Mouse (Mus musculus) urinary bladder, postnatal 36 days (tissue): Measurements from ENCODE around the gene Zfp664.
A peak's percentile ranks its signal among the peaks of the same experiment; 100 is the strongest.

Source experiments
- DNase-seq, 2 experiments: peaks; one replicate each; pipeline ENCODE4 v3.0.0; 2022; ENCODE audit warnings: low spot score in 2 of 2, mixed read lengths in 1 of 2

Zfp664 gene

DNA sequence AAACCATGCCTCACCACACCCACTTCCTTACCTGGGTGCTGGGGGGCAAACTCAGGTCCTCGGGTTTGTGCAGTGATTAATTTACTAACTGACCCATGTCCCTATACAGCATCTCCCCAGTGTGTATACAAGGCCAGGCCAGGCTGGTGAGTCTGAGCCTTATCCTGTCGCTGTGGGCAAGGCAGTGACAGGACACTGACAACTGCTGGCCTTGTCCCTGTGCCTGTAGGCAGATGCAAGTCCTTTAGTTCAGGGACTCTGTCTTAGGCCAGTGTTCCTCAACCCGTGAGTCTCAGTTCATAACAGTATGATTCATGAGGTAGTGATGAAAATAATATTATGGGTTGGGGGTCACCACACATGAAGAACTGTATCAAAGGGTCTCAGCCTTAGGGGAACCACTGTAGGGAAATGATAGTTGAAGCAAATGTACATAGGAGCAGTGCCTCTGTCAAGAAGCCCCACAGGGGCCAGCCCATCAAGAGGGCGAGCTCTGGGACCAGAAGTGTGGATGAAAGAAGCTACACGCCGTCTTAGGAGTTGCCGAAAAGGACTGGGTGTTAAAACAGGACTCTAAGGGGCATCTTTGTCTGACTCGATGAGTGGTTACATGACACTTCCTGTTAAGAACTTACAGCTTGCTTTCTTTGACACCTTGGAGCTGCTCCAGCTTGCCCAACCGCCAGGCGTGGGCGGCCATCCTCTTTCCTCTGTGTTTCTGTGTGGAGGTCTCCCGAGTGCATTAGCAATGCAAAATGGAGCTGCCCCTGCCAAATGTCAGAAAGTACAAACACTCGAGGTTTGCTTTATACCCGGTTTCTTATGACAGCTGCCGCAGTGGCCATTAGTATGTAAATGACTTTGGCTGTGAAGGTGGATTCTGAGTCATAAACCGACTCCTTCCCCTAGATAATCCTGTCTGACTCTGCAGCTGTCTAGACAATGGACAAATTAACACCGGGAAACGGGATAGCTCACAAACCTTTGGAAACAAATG lies 60.2 kb downstream of the Zfp664 start:
- no peak for DNase-seq

DNA sequence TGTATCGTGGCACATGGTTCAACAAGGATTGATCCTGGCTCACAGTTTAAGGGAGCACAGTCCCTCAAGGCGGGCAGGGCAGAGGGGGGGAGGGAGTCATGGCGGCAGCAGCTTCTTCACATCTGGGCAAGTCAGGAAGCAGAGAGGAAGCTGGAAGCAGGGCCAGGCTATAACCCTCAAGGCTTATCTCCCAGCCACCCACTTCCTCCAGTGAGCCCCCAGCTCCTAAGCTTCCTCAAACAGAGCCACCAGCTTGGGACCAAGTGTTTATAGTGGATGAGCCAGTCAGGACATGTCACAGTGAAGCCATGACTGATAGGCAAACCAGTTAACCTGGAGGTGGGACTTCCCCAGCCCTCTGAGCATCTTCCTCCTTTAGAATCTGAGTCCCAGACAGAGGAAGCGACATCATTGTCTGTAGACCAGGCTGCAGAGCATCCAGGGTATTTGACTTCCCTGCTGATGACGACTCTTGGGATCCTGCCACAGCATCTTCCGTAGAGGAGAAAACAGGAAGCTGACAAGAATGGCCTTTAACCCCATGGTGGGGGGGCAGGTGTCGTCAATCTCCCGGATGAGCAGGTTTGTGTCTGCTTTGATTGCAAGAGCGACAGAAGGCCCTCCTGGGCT lies 67.0 kb downstream of the Zfp664 start:
- no peak for DNase-seq

DNA sequence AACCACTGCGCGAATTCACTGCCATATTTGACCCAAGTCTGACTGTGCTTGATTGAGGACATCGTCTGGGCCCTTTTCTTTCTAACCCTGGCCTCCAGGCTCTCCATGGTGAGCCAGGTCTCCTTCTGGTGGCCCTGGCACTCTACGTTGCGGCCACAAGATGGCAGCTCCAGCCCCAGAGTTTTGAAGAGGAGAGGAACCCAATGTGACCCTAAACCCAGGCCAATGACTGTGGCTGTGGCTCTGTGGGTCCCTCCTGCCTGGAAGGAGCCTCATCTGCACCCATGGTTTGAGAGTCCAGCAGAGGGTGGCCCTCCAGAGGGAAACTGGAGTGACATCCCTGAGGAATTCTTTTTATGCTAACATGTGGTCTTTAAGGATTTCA lies 67.6 kb downstream of the Zfp664 start:
- DNase-seq: peak; percentile 18

- no peak for DNase-seq
Measured at GRCm38 (mm10) chr5:124930603-124931002, 68.1 kb downstream of the Zfp664 start.

GRCm38 (mm10) chr5:124931076-124931475 lies 68.6 kb downstream of the Zfp664 start:
- no peak for DNase-seq

DNA sequence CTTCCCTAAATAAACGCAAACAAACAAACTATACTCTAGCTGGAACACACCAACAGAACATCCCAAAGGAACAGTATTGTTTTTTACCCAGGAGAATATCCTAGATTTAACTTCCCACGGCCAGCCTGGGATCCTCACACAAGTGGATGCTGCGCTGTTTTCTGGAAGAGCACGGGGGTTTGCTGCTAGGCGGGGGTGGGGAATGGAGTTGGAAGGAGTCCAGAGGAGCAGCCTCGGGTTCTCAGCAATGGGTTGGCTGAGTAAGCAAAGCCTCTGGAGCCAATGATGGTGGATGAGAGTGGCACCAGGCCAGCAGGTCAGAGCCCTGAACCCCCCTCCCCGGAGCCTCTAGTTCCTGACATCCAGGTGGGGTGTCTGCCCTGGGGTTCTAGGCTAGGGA lies 72.1 kb downstream of the Zfp664 start:
- DNase-seq: no peak

DNA sequence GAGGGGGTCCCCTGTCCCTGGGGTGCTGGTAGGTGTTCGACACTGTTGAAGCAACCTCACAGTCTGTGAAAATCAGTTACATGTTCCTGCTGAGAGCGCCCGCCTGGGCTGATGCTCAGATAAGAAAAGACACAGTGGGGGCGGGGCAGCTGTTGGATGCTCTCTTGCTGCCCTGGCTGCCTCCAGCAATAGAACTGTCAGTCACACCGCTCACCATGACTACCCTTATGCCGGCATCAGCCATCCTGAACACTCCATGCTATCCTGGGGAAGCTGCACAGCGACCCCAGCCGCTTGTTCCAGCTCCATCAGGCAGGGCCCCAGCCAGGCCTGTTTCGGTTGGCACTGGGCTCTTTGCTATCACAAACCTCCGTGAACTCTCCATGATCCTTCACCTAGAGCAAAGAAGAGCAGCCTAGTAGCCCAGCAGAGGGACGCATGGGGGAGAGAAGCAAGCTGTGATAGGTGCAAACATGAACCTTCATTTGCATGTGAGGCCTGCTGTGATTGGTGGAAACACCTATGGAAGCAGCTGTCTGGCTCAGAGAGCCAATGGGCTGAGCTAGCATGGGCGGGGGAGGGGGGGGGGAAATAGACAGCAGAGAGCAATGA lies 80.8 kb downstream of the Zfp664 start:
- no peak for DNase-seq

GRCm38 (mm10) chr5:124943793-124944383 lies 81.4 kb downstream of the Zfp664 start:
- peak in 1 of 2 experiments; percentile 43 for DNase-seq

GRCm38 (mm10) chr5:124944384-124944783 lies 81.9 kb downstream of the Zfp664 start:
- DNase-seq: no peak

- DNase-seq: no peak
Measured at GRCm38 (mm10) chr5:124945046-124945445, 82.6 kb downstream of the Zfp664 start.

DNA sequence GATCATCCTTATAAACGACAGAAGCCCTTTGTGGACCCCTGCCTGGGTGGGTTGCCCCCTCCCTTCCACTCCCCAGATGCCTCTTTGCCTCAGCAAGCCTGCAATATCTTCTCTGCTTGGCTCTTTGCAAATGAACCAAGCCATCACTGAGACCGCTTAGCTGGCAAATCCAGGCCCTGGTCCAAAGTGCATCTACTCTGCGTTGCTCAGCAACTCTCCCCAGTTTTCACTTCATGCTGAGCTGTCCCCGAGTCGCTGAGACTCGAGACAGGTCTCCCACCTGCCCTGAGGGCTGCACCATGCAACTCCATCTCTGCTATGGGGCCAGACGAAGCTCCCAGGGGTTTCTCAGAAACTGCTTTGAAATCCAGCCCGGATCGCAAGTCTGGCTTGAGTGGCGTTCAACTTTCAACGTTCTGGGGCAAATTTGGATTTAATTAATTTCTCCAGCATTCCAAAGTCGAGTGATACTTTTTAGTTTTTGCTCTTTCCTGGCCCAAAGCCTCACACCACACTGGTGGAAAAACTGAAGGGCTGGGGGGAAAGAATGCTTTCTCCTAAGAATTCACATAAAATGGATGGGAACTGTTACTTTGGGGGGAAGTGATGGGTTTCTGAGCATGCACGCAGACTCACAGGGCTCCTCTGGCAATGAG lies 88.3 kb downstream of the Zfp664 start:
- DNase-seq: no peak

- DNase-seq: no peak
Measured at GRCm38 (mm10) chr5:124951333-124951732, 88.8 kb downstream of the Zfp664 start.
